Mouse (Mus musculus) lung, postnatal 14 days (tissue): ENCODE measurements at regions not wholly inside any gene's neighbourhood (a gene's known extent, or its start where the extent isn't known, plus 50 kb on each side); places are given as distances from the start of the nearest gene placed in this dataset.
A peak's percentile ranks its signal among the peaks of the same experiment; 100 is the strongest.

Source experiments
- DNase-seq: peaks from one replicate; pipeline ENCODE4 v3.0.0; 2021

GRCm38 (mm10) chr1:163190841-163191240 is 105.4 kb upstream of the Mroh9 start:
- no peak for DNase-seq

- no peak for DNase-seq
Observed at GRCm38 (mm10) chr1:163181851-163182250, 96.4 kb upstream of the Mroh9 start.

GRCm38 (mm10) chr1:163177011-163177410 is 91.5 kb upstream of the Mroh9 start:
- no peak for DNase-seq

GRCm38 (mm10) chr1:163167051-163167450 is 81.6 kb upstream of the Mroh9 start:
- DNase-seq, result peak; percentile 40

- no peak for DNase-seq
Observed at GRCm38 (mm10) chr1:163163636-163164035, 78.2 kb upstream of the Mroh9 start.

GRCm38 (mm10) chr1:163159911-163160310 is 74.4 kb upstream of the Mroh9 start:
- DNase-seq, result no peak

GRCm38 (mm10) chr1:163158491-163158890 is 73.0 kb upstream of the Mroh9 start:
- no peak for DNase-seq

GRCm38 (mm10) chr1:163150203-163150855 is 64.9 kb upstream of the Mroh9 start:
- peak; percentile 74 for DNase-seq

GRCm38 (mm10) chr1:163146641-163147040 is 61.2 kb upstream of the Mroh9 start:
- no peak for DNase-seq

- DNase-seq, result no peak
Observed at GRCm38 (mm10) chr1:163143113-163143512, 57.6 kb upstream of the Mroh9 start.

- no peak for DNase-seq
Observed at GRCm38 (mm10) chr1:163141471-163141870, 56.0 kb upstream of the Mroh9 start.

- DNase-seq, result no peak
Observed at GRCm38 (mm10) chr1:163138179-163138578, 52.7 kb upstream of the Mroh9 start.
